Mouse (Mus musculus) mammary gland, adult 2 months (tissue): ENCODE data around the gene Gm47996. TPM values are rescaled to one million over a fixed set of nuclear protein-coding genes. Genes with fewer than 3 reads are reported as not detected.

ENCODE experiments used
- polyA plus RNA-seq: library from polyadenylated mRNA; depleted of rRNA; stranded (reverse); fragments of >200 nt; gene quantifications from 2 replicates; pipeline ENCODE4 v1.2.3, GENCODE M21; 2012; ENCODE audit warnings: low replicate concordance; rRNA removed

Gm47996 gene
- not detected in 2 replicates for polyA plus RNA-seq

GRCm38 (mm10) chr1:151209824-151210355, at the start of gene Gm47996:
Gene Gm47996 (plus strand): TSS chr1:151210131.

GRCm38 (mm10) chr1:151182266-151182665, 27.7 kb upstream of the Gm47996 start, which contains the start of gene Gm47985:
Gene Gm47985 (plus strand): TSS chr1:151182537.

DNA sequence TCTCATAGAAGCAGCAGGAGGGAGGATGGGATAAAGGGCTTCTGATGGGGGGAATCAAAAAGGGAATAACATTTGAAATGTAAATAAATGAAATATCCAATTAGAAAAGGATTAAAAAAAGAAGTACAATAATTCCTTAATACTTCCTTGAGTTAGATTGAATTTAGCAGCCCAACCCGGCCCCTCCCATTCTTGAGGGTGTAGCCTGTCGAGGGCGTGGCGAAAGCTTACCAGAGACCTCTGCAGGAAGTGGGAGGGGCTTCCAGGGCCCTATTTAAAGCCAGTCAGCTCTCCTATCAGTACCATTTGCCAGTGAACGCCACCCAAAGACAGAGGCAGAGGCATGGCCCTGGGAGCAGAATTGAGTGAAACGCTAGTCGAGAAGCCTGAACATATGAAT, 17.9 kb upstream of the Gm47996 start, which contains the start of gene Gm8947:
Gm8947 (plus strand) TSS at position 302 of the 400 bp plus-strand sequence.

DNA sequence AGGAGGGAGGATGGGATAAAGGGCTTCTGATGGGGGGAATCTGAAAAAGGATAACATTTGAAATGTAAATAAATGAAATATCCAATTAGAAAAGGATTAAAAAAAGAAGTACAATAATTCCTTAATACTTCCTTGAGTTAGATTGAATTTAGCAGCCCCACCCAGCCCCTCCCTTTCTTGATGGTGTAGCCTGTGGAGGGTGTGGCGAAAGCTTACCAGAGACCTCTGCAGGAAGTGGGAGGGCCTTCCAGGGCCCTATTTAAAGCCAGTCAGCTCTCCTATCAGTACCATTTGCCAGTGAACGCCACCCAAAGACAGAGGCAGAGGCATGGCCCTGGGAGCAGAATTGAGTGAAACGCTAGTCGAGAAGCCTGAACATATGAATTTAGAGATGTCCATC, 11.8 kb upstream of the Gm47996 start, which contains the start of gene Gm47995:
Gm47995 (plus strand) TSS at position 329 of the 400 bp plus-strand sequence.

GRCm38 (mm10) chr1:151203818-151204217, 6.1 kb upstream of the Gm47996 start, which contains the start of gene 3110040M04Rik:
Gene 3110040M04Rik (plus strand): TSS chr1:151204121.

Other genes with a start within 250 kb of the Gm47996 start
- gene Hmcn1, start 216.7 kb upstream of the Gm47996 start, polyA plus RNA-seq: 5.0 and 19.0 TPM in 2 replicates
- gene Gm47985, start 27.6 kb upstream of the Gm47996 start, polyA plus RNA-seq: not detected in 2 replicates
- gene Gm8947, start 17.8 kb upstream of the Gm47996 start, polyA plus RNA-seq: not detected in 2 replicates
- gene Gm47995, start 11.7 kb upstream of the Gm47996 start, polyA plus RNA-seq: not detected in 2 replicates
- not detected in 2 replicates for gene 3110040M04Rik, start 6.0 kb upstream of the Gm47996 start, polyA plus RNA-seq
- gene Ivns1abp, start 134.3 kb downstream of the Gm47996 start, polyA plus RNA-seq: 29.6 and 49.3 TPM in 2 replicates
- gene Swt1, start 218.3 kb downstream of the Gm47996 start, polyA plus RNA-seq: 4.5 and 7.5 TPM in 2 replicates
- gene Trmt1l, start 218.4 kb downstream of the Gm47996 start, polyA plus RNA-seq: 14.3 and 17.9 TPM in 2 replicates